Mouse (Mus musculus): ENCODE results near the gene Tmem51. TPM values are rescaled to one million over a fixed set of nuclear protein-coding genes. Genes with fewer than 3 reads are reported as not detected.
A peak's percentile ranks its signal among the peaks of the same experiment; 100 is the strongest.

Tmem51 gene
- polyA plus RNA-seq (2012; rRNA removed) = 12.9 and 16.5 TPM in 2 replicates

- H3K4me1 ChIP-seq (ENCODE audit: control insufficient read depth, insufficient read depth, low read length) = peaks cover 5% of the 10 kb centered on the region; the same call in 1 of the 2 replicates
- under 1% methylated on average over 52 of the region's 52 CpGs for WGBS
- DNase-seq = peak; percentile 75
- peak within 1 kb of the TSS; percentile 62 for H3K4me3 ChIP-seq (replicated peaks; ENCODE audit: extremely low read depth, low read depth, low read length)
- TF ChIP-seq CTCF (IDR thresholded peaks at IDR 0.05; ENCODE audit: insufficient read depth, low read length) (no peak), POLR2A (IDR thresholded peaks at IDR 0.05; ENCODE audit: borderline replicate concordance, extremely low read depth, low read depth, low read length) (peak; percentile 53; the same call in 1 of the 2 replicates)
Measured at GRCm38 (mm10) chr4:142084131-142084899, at the start of gene Tmem51. Gene Tmem51, minus strand, starts transcription at chr4:142084304.

GRCm38 (mm10) chr4:142130162-142130561, 46.1 kb upstream of the Tmem51 start:
- WGBS = 75% methylated on average over 5 of the region's 5 CpGs

GRCm38 (mm10) chr4:142127275-142127788, 43.2 kb upstream of the Tmem51 start:
- H3K4me3 ChIP-seq (replicated peaks; ENCODE audit: extremely low read depth, low read depth, low read length) = no peak overlapping the region
- no peaks in the 10 kb centered on the region for H3K4me1 ChIP-seq (ENCODE audit: control insufficient read depth, insufficient read depth, low read length)
- DNase-seq = no peak
- TF ChIP-seq POLR2A (IDR thresholded peaks at IDR 0.05; ENCODE audit: borderline replicate concordance, extremely low read depth, low read depth, low read length) (no peak), CTCF (IDR thresholded peaks at IDR 0.05; ENCODE audit: insufficient read depth, low read length) (no peak)
- WGBS = 72% methylated on average over 6 of the region's 6 CpGs

More at GRCm38 (mm10) chr4:142130162-142130561, 46.1 kb upstream of the Tmem51 start:
- Histone ChIP-seq H3K4me1 (ENCODE audit: control insufficient read depth, insufficient read depth, low read length) (no peaks in the 10 kb centered on the region), H3K4me3 (replicated peaks; ENCODE audit: extremely low read depth, low read depth, low read length) (no peak overlapping the region)
- TF ChIP-seq POLR2A (IDR thresholded peaks at IDR 0.05; ENCODE audit: borderline replicate concordance, extremely low read depth, low read depth, low read length) = no peak
- no peak for TF ChIP-seq CTCF (IDR thresholded peaks at IDR 0.05; ENCODE audit: insufficient read depth, low read length)
- DNase-seq = no peak

GRCm38 (mm10) chr4:142126641-142127274, 42.7 kb upstream of the Tmem51 start:
- Histone ChIP-seq H3K4me3 (replicated peaks; ENCODE audit: extremely low read depth, low read depth, low read length) (no peak overlapping the region), H3K4me1 (ENCODE audit: control insufficient read depth, insufficient read depth, low read length) (no peaks in the 10 kb centered on the region)
- WGBS = 53% methylated on average over 10 of the region's 10 CpGs
- DNase-seq = no peak
- no peak for TF ChIP-seq CTCF (IDR thresholded peaks at IDR 0.05; ENCODE audit: insufficient read depth, low read length)
- TF ChIP-seq POLR2A (IDR thresholded peaks at IDR 0.05; ENCODE audit: borderline replicate concordance, extremely low read depth, low read depth, low read length) = no peak

GRCm38 (mm10) chr4:142121164-142121563, 37.1 kb upstream of the Tmem51 start:
- WGBS = 44% methylated on average over 1 of the region's 1 CpGs
- TF ChIP-seq CTCF (IDR thresholded peaks at IDR 0.05; ENCODE audit: insufficient read depth, low read length) (no peak), POLR2A (IDR thresholded peaks at IDR 0.05; ENCODE audit: borderline replicate concordance, extremely low read depth, low read depth, low read length) (no peak)
- Histone ChIP-seq H3K4me3 (replicated peaks; ENCODE audit: extremely low read depth, low read depth, low read length) (no peak overlapping the region), H3K4me1 (ENCODE audit: control insufficient read depth, insufficient read depth, low read length) (no peaks in the 10 kb centered on the region)
- no peak for DNase-seq

GRCm38 (mm10) chr4:142118522-142118921, 34.4 kb upstream of the Tmem51 start:
- WGBS = 76% methylated on average over 7 of the region's 7 CpGs
- TF ChIP-seq POLR2A (IDR thresholded peaks at IDR 0.05; ENCODE audit: borderline replicate concordance, extremely low read depth, low read depth, low read length) (no peak), CTCF (IDR thresholded peaks at IDR 0.05; ENCODE audit: insufficient read depth, low read length) (no peak)

GRCm38 (mm10) chr4:142117993-142118392, 33.9 kb upstream of the Tmem51 start:
- Histone ChIP-seq H3K4me3 (replicated peaks; ENCODE audit: extremely low read depth, low read depth, low read length) (no peak overlapping the region), H3K4me1 (ENCODE audit: control insufficient read depth, insufficient read depth, low read length) (no peaks in the 10 kb centered on the region)
- no peak for TF ChIP-seq CTCF (IDR thresholded peaks at IDR 0.05; ENCODE audit: insufficient read depth, low read length)
- no peak for TF ChIP-seq POLR2A (IDR thresholded peaks at IDR 0.05; ENCODE audit: borderline replicate concordance, extremely low read depth, low read depth, low read length)
- WGBS = 90% methylated on average over 12 of the region's 12 CpGs
- DNase-seq = no peak

More at GRCm38 (mm10) chr4:142118522-142118921, 34.4 kb upstream of the Tmem51 start:
- Histone ChIP-seq H3K4me1 (ENCODE audit: control insufficient read depth, insufficient read depth, low read length) (no peaks in the 10 kb centered on the region), H3K4me3 (replicated peaks; ENCODE audit: extremely low read depth, low read depth, low read length) (no peak overlapping the region)
- no peak for DNase-seq

GRCm38 (mm10) chr4:142113306-142113705, 29.2 kb upstream of the Tmem51 start:
- DNase-seq = peak; percentile 34
- 30% methylated on average over 8 of the region's 8 CpGs for WGBS

GRCm38 (mm10) chr4:142103081-142103671, 19.1 kb upstream of the Tmem51 start:
- TF ChIP-seq CTCF (IDR thresholded peaks at IDR 0.05; ENCODE audit: insufficient read depth, low read length) (no peak), POLR2A (IDR thresholded peaks at IDR 0.05; ENCODE audit: borderline replicate concordance, extremely low read depth, low read depth, low read length) (no peak)
- H3K4me1 ChIP-seq (ENCODE audit: control insufficient read depth, insufficient read depth, low read length) = peaks cover 5% of the 10 kb centered on the region
- WGBS = 41% methylated on average over 12 of the region's 12 CpGs
- no peak overlapping the region for H3K4me3 ChIP-seq (replicated peaks; ENCODE audit: extremely low read depth, low read depth, low read length)
- DNase-seq = no peak

More at GRCm38 (mm10) chr4:142113306-142113705, 29.2 kb upstream of the Tmem51 start:
- Histone ChIP-seq H3K4me3 (replicated peaks; ENCODE audit: extremely low read depth, low read depth, low read length) (no peak overlapping the region), H3K4me1 (ENCODE audit: control insufficient read depth, insufficient read depth, low read length) (no peaks in the 10 kb centered on the region)
- peak; percentile 87 for TF ChIP-seq CTCF (IDR thresholded peaks at IDR 0.05; ENCODE audit: insufficient read depth, low read length)
- TF ChIP-seq POLR2A (IDR thresholded peaks at IDR 0.05; ENCODE audit: borderline replicate concordance, extremely low read depth, low read depth, low read length) = no peak
